Mouse (Mus musculus) lung, postnatal 25 days (tissue): ENCODE measurements around the gene Slc27a3.
A peak's percentile ranks its signal among the peaks of the same experiment; 100 is the strongest.

Experiments used
- DNase-seq: peaks from one replicate; pipeline ENCODE4 v3.0.0; 2022; ENCODE audit warnings: low spot score

Slc27a3 gene

GRCm38 (mm10) chr3:90389511-90390490 lies at the start of gene Slc27a3:
Gene Slc27a3, minus strand, starts transcription at chr3:90389938.
- DNase-seq, result peak; percentile 55

DNA sequence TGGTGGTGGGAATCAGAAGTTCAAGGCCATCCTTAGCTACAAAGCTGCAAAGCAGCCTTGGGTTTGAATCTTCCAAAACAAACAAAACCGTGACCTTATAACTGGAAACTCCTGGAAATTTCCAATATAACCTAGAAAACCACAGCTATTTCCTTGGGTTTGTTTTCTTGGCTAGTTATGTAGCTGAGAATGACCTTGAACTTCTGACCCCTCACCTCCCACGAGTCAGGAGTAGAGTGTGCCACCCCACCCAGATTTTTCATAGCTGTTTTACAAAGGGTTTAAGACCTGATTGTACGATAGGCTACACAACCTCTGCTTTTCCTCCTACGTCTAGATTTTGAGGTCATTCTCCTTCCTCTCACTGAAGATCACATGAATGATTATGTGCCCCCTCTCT lies 47.4 kb upstream of the Slc27a3 start:
- DNase-seq, result no peak

DNA sequence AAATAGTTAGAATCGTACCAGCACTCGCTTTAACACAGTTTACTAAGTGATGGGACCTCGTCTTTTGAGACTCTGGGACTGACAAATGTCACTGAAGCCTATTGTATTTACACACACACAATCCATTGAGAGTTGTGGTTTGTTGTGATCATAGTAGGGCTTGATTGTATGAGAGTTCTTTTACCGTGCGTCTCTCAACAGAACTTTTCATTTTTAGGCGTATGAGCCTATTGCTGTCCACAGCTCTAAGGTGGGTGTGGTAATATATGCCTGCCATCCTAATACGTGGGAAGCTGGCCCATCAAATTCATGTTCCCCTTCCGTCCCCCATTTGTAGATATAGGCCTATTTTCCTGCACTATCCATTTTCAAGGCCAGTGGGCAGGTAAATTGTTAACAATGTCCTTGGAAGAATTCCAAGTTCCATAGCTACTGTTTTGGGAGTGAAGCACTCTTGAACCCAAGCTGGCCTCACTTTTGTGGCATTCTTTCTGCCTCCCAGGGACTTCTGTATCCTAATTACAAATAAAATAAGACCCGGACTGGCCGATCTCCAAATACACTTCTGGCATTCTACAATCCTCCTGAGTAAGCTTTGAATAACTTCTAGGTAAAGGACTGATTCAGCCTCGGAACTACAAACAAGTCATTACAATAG lies 44.5 kb upstream of the Slc27a3 start:
- DNase-seq, result peak; percentile 86

DNA sequence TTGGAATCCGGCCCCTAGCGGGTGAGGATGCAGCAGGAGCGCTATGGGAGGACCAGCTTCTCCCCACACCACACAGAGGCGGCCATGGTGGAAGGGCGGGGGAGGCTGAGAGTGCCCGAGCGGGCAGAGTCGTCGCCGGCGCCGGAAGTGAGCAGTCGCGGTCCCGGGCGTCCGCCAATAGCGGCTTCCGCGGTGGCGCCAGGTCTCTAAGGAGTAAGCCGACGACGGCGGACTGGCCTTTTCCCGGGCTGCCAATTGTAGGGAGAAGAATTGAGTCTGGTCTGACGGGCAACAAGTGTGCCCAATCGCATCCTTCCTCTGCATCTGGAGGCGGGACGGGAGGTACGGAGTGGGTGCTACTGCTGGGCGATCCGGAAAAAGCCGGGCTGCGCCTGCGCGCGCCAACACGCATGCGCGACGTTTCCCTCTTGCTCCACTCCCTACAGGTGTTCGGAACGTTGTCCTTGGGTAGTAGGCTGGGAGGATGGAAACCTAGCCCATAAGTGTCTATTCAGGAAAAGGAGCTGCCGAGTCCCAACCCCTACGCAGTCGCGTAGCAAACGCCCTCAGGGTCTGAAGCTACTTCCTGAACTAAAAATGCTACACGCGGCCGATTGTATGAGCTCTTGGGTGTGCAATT lies 43.8 kb upstream of the Slc27a3 start, which contains the start of gene Ints3:
Ints3 (minus strand) TSS at position 242 of the 640 bp plus-strand sequence.
- DNase-seq, result peak; percentile 100

GRCm38 (mm10) chr3:90432811-90433219 lies 43.1 kb upstream of the Slc27a3 start:
- peak; percentile 41 for DNase-seq

GRCm38 (mm10) chr3:90432348-90432747 lies 42.6 kb upstream of the Slc27a3 start:
- DNase-seq, result no peak

GRCm38 (mm10) chr3:90429576-90429975 lies 39.8 kb upstream of the Slc27a3 start:
- DNase-seq, result no peak

GRCm38 (mm10) chr3:90428186-90428585 lies 38.4 kb upstream of the Slc27a3 start:
- peak; percentile 37 for DNase-seq

DNA sequence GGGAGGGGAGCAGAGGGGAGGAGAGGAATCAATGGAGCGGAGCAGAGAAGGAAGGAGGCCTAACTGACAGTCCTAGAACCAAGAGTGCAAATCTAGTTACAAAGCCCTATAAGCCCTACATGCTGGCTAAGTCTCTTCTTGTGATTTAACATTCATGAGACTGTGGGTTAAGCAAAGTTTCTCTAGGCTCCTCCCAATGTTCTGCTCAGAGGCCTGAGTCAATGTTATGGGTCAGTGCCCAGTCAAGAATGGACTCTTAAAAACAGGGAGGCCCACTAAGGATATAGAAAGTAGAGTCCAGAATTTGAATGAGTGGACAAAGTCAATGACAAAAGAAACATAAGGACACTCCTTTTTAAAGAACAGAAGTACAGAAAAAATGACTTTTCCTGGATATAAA lies 37.8 kb upstream of the Slc27a3 start:
- DNase-seq, result no peak

- DNase-seq, result no peak
These were observed 35.8 kb upstream of the Slc27a3 start for GRCm38 (mm10) chr3:90425499-90425898.

- DNase-seq, result no peak
These were observed 33.8 kb upstream of the Slc27a3 start for GRCm38 (mm10) chr3:90423549-90423948.

- no peak for DNase-seq
These were observed 31.0 kb upstream of the Slc27a3 start for GRCm38 (mm10) chr3:90420696-90421095.

DNA sequence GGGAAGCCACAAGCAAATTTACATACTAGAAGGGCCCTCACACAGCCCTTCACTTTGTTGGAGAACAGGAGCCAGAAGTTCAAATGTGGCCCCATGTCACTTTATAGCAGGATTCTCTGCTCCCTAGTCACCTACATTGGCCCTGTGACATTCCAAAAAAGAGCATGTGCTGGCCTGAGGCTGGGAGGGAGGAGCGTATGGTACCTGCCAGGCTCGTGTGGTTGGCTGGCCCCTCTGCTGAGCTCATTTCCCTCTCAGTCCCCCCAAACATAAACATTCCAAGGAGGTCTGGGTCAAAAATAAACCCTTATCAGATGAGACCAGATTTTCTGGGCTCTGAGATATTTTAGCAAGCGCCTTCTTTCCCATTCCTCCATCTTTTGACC lies 23.3 kb upstream of the Slc27a3 start:
- DNase-seq, result no peak

GRCm38 (mm10) chr3:90412312-90413010 lies 22.7 kb upstream of the Slc27a3 start:
- DNase-seq, result peak; percentile 83

GRCm38 (mm10) chr3:90408721-90409120 lies 19.0 kb upstream of the Slc27a3 start:
- DNase-seq, result no peak

DNA sequence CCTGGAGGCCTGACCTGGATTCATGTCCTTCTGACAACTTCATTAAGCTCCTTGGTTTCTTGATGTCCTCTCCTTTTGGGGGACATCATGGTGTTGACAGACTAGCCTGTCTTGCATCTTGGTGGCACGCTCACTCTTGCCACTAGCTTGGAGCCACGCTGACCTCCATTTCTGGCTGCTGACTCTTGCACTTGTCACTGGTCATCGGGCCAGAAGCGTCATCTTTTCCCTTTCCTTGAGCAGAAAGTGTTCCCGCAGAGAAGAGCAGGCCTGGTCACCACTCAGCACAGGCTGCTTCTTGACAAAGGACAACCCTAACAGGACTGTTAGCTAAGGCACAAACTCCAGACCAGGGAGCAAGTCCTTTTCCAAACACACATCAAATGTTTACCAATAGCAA lies 16.7 kb upstream of the Slc27a3 start:
- no peak for DNase-seq

DNA sequence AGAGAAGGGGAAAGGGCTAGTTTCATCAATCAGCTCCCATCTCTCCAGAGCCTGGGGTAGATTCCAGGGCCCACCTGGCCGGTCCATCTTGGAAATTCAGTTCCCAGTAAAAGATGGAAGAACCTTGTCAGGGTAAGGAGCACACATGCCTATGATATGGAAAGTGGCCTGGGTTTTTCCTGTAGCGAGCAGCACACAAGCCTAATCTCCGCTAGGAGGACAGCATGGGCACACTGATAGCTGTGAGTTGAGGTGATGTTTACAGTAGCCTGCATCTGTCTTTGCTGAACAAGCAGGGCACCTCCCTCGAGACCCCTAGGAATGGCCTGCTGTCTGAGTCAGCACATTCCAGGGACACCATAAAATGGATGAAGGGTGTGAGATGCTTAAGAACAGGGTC lies 14.9 kb upstream of the Slc27a3 start:
- DNase-seq, result no peak

GRCm38 (mm10) chr3:90404121-90404520 lies 14.4 kb upstream of the Slc27a3 start:
- DNase-seq, result no peak

GRCm38 (mm10) chr3:90400993-90401392 lies 11.3 kb upstream of the Slc27a3 start:
- no peak for DNase-seq

- peak; percentile 51 for DNase-seq
These were observed 5.9 kb upstream of the Slc27a3 start for GRCm38 (mm10) chr3:90395629-90396028.

DNA sequence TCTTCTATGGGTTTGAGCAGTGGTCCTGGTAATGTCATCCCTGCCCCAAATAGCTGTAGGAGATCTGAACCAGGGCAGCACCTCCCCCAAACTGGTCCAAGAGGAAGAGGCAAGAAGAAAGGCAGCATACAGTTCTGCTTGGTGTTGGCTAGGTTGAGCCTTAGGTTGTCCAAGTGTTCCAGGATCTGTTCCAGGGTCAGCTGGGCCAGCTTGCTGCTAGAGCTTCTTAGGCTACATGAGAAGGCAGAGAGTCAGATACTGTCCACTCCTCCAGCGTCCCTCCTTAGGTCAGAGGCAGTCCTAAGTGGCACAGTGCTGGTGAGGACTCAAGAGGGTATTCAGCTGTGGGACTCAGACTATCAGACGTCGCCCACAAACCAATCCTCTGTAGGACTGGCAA lies 2.9 kb upstream of the Slc27a3 start:
- DNase-seq, result no peak

DNA sequence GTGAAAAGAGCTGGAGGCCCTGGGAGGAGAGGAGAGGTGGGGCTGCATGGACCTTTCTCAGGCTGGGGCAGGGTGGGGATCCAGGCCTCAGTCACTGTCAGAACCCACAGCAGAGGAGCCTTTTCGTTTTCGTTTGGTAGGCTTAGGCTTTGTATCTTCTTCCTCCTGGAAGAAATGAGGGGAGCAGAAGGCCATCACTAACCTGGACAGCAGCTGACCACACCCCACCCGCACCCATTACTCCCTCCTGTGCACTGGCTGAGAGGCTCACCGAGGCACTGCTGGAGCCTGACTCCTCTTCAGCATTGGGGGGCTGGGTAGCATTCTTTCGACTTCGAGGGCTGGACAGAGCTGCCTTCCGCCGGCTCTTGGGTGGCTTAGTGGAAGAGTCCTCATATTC lies 2.2 kb upstream of the Slc27a3 start:
- DNase-seq, result no peak
